Mouse (Mus musculus) v-Abl transformed pro-B cells (cell line): Measurements from ENCODE around the gene Patz1.

ENCODE experiments used
- in situ Hi-C, 2 experiments: fragments of 400-800 bp; cut with MboI; formaldehyde crosslinking; loops; one replicate each; pipeline ENCODE4 v1.15.1; 2025; ENCODE audit not compliant: unreplicated experiment in 2 of 2

Patz1 gene

GRCm38 (mm10) chr11:3290640-3291310, 2.1 kb downstream of the Patz1 start:
- in situ Hi-C loops: loop anchor here (5.0 kb wide), 1 partner anchor 42 kb away; the partner anchor contains the start of gene Pik3ip1 (in 2 of the 2)

- in situ Hi-C loops: loop anchor here (5.0 kb wide), 1 partner anchor 41 kb away; the partner anchor contains the start of gene Pik3ip1 (in 2 of the 2)
Observed at GRCm38 (mm10) chr11:3291311-3292061, 2.8 kb downstream of the Patz1 start.

GRCm38 (mm10) chr11:3292062-3292421, 3.4 kb downstream of the Patz1 start:
- in situ Hi-C loops: loop anchor here (5.0 kb wide), 1 partner anchor 40 kb away; the partner anchor contains the start of gene Pik3ip1 (in 2 of the 2)

GRCm38 (mm10) chr11:3292711-3293249, 4.1 kb downstream of the Patz1 start:
- in situ Hi-C loops: loop anchor here (5.0 kb wide), 1 partner anchor 40 kb away; the partner anchor contains the start of gene Pik3ip1 (in 2 of the 2)

- in situ Hi-C loops: loop anchor here (5.0 kb wide), 1 partner anchor 39 kb away; the partner anchor contains the start of gene Pik3ip1 (in 2 of the 2)
Observed at GRCm38 (mm10) chr11:3293361-3293760, 4.7 kb downstream of the Patz1 start.

- in situ Hi-C loops: loop anchor here (5.0 kb wide), 1 partner anchor 38 kb away; the partner anchor contains the start of gene Pik3ip1 (in 2 of the 2)
Observed at GRCm38 (mm10) chr11:3294641-3295040, 6.0 kb downstream of the Patz1 start.

- in situ Hi-C loops: no loop called here
Observed at GRCm38 (mm10) chr11:3296056-3296455, 7.4 kb downstream of the Patz1 start.

GRCm38 (mm10) chr11:3297871-3298812, 9.5 kb downstream of the Patz1 start:
- in situ Hi-C loops: no loop called here

- in situ Hi-C loops: no loop called here
Observed at GRCm38 (mm10) chr11:3298813-3299185, 10.1 kb downstream of the Patz1 start.

GRCm38 (mm10) chr11:3301075-3301474, 12.4 kb downstream of the Patz1 start:
- in situ Hi-C loops: no loop called here

- in situ Hi-C loops: no loop called here
Observed at GRCm38 (mm10) chr11:3302385-3302784, 13.7 kb downstream of the Patz1 start.

- in situ Hi-C loops: no loop called here
Observed at GRCm38 (mm10) chr11:3302792-3303191, 14.1 kb downstream of the Patz1 start.

GRCm38 (mm10) chr11:3305821-3306220, 17.1 kb downstream of the Patz1 start:
- in situ Hi-C loops: no loop called here

- in situ Hi-C loops: no loop called here
Observed at GRCm38 (mm10) chr11:3307875-3308274, 19.2 kb downstream of the Patz1 start.

- in situ Hi-C loops: no loop called here
Observed at GRCm38 (mm10) chr11:3309884-3310283, 21.2 kb downstream of the Patz1 start.

- in situ Hi-C loops: no loop called here
Observed at GRCm38 (mm10) chr11:3310789-3311585, 22.3 kb downstream of the Patz1 start.

- in situ Hi-C loops: no loop called here
Observed at GRCm38 (mm10) chr11:3311586-3312347, 23.1 kb downstream of the Patz1 start.

GRCm38 (mm10) chr11:3313294-3313693, 24.6 kb downstream of the Patz1 start:
- in situ Hi-C loops: no loop called here

- in situ Hi-C loops: no loop called here
Observed at GRCm38 (mm10) chr11:3314148-3314547, 25.5 kb downstream of the Patz1 start.
